Mouse (Mus musculus): Measurements from ENCODE around the gene Vmn1r84. TPM values are rescaled to one million over a fixed set of nuclear protein-coding genes. Genes with fewer than 3 reads are reported as not detected.

Vmn1r84 gene
- polyA plus RNA-seq (2015; fragmentation: Nextera tagmentation; extraction: Ambion mirVana): not detected in 2 replicates

- Histone ChIP-seq H3K9me3 (replicated peaks; ENCODE audit: control insufficient read depth, low read length, poor library complexity, severe bottlenecking) (peaks cover 5% of the 10 kb centered on the region), H3K4me2 (ENCODE audit: low read length) (no peak within 1 kb of the TSS), H3K4me1 (ENCODE audit: control insufficient read depth, insufficient read depth, low read length) (no peaks in the 10 kb centered on the region), H3K4me3 (ENCODE audit: low read depth, low read length) (no peak within 1 kb of the TSS), H3K36me3 (ENCODE audit: control insufficient read depth, insufficient read depth, low read length) (no peaks in the 10 kb centered on the region), H3K9ac (ENCODE audit: low read depth, low read length) (no peak within 1 kb of the TSS), H3K27ac (ENCODE audit: low read length) (no peak within 1 kb of the TSS), H3K27me3 (ENCODE audit: control insufficient read depth, insufficient read depth, low read depth, low read length) (no peaks in the 10 kb centered on the region)
- no peak for ATAC-seq
- 59% methylated on average over 1 of the region's 1 CpGs for WGBS
Measured at GRCm38 (mm10) chr7:12369173-12369572, at the start of gene Vmn1r84. TSS of gene Vmn1r84 (minus strand) at chr7:12369273.

GRCm38 (mm10) chr7:12329381-12329780, 39.7 kb downstream of the Vmn1r84 start, which contains the start of gene Vmn1r83:
TSS of gene Vmn1r83 (minus strand) at chr7:12329481.
- Histone ChIP-seq H3K9me3 (replicated peaks; ENCODE audit: control insufficient read depth, low read length, poor library complexity, severe bottlenecking) (peaks cover 16% of the 10 kb centered on the region; the same call in 1 of the 2 replicates), H3K27ac (ENCODE audit: low read length) (no peak within 1 kb of the TSS), H3K9ac (ENCODE audit: low read depth, low read length) (no peak within 1 kb of the TSS), H3K36me3 (ENCODE audit: control insufficient read depth, insufficient read depth, low read length) (no peaks in the 10 kb centered on the region), H3K4me2 (ENCODE audit: low read length) (no peak within 1 kb of the TSS), H3K4me3 (ENCODE audit: low read depth, low read length) (no peak within 1 kb of the TSS), H3K4me1 (ENCODE audit: control insufficient read depth, insufficient read depth, low read length) (no peaks in the 10 kb centered on the region), H3K27me3 (ENCODE audit: control insufficient read depth, insufficient read depth, low read depth, low read length) (no peaks in the 10 kb centered on the region)
- WGBS: 83% methylated on average over 2 of the region's 2 CpGs
- ATAC-seq: no peak

Small RNA genes within 50 kb of the gene (microRNA-seq; reads per million reads assigned to microRNA genes)
- gene Gm23521: not detected

Other genes starting within 250 kb of the Vmn1r84 start
- not detected in 2 replicates for gene Vmn1r78, start 219.0 kb downstream of the Vmn1r84 start, polyA plus RNA-seq (2015; fragmentation: Nextera tagmentation; extraction: Ambion mirVana)
- gene Vmn1r79, start 198.0 kb downstream of the Vmn1r84 start, polyA plus RNA-seq (2015; fragmentation: Nextera tagmentation; extraction: Ambion mirVana): not detected in 2 replicates
- not detected in 2 replicates for gene Vmn1r80, start 180.0 kb downstream of the Vmn1r84 start, polyA plus RNA-seq (2015; fragmentation: Nextera tagmentation; extraction: Ambion mirVana)
- gene Vmn1r81, start 101.0 kb downstream of the Vmn1r84 start, polyA plus RNA-seq (2015; fragmentation: Nextera tagmentation; extraction: Ambion mirVana): not detected in 2 replicates
- not detected in 2 replicates for gene Vmn1r82, start 68.8 kb downstream of the Vmn1r84 start, polyA plus RNA-seq (2015; fragmentation: Nextera tagmentation; extraction: Ambion mirVana)
- gene Vmn1r83, start 39.8 kb downstream of the Vmn1r84 start, polyA plus RNA-seq (2015; fragmentation: Nextera tagmentation; extraction: Ambion mirVana): not detected in 2 replicates
- gene Zfp551, start 53.5 kb upstream of the Vmn1r84 start, polyA plus RNA-seq (2015; fragmentation: Nextera tagmentation; extraction: Ambion mirVana): 12.2 and 13.0 TPM in 2 replicates
- gene Zfp606, start 109.0 kb upstream of the Vmn1r84 start, polyA plus RNA-seq (2015; fragmentation: Nextera tagmentation; extraction: Ambion mirVana): 45.6 and 50.9 TPM in 2 replicates
- gene 2900092C05Rik, start 143.2 kb upstream of the Vmn1r84 start, polyA plus RNA-seq (2015; fragmentation: Nextera tagmentation; extraction: Ambion mirVana): not detected in 2 replicates
- 0.01 TPM in 1 of 2 replicates, not detected in the other for gene Vmn2r53, start 239.5 kb upstream of the Vmn1r84 start, polyA plus RNA-seq (2015; fragmentation: Nextera tagmentation; extraction: Ambion mirVana)

Data from midbrain, embryonic 16.5 days (tissue).